Mouse (Mus musculus): ENCODE data around the gene Mrc1. TPM values are rescaled to one million over a fixed set of nuclear protein-coding genes. Genes with fewer than 3 reads are reported as not detected.
"Not testable (repeated sequence)": the region's sequence is repeated elsewhere in the genome, so short reads cannot be mapped to it uniquely, and the experiment has no call there.

Mrc1 gene
- polyA plus RNA-seq (2015; fragmentation: Nextera tagmentation; extraction: Ambion mirVana), result 4.1 and 6.8 TPM in 2 replicates

DNA sequence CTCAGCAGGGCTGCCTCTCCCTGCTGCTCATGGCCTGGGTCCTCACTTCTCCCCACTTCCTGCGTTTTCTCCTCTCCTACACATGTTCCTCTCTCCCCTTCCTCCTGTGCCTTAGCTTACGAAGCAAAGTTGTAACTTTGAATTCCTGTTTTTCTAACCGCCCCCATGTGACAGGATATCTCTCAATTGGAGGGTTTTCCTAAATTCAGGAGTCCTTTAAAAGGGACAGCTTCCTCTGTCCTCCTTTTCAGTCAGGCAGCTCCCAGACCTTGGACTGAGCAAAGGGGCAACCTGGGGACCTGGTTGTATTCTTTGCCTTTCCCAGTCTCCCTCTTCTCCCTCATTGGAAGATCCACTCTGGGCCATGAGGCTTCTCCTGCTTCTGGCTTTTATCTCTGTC lies at the start of gene Mrc1:
TSS of gene Mrc1 (plus strand) at position 244 of the 400 bp plus-strand sequence.
- no peaks in the 10 kb centered on the region for H3K27me3 ChIP-seq (replicated peaks; ENCODE audit: control insufficient read depth, insufficient read depth, low read length)
- no peaks in the 10 kb centered on the region for H3K9me3 ChIP-seq (ENCODE audit: control insufficient read depth, low read length)
- WGBS, result 77% methylated on average over 3 of the region's 3 CpGs
- no peaks in the 10 kb centered on the region for H3K36me3 ChIP-seq (ENCODE audit: control insufficient read depth, insufficient read depth)
- ATAC-seq, result no peak
- H3K9ac ChIP-seq (replicated peaks; ENCODE audit: low read depth, low read length), result no peak within 1 kb of the TSS
- 0 out of 2 replicates have a peak, but pooled peaks cover 2% of the 10 kb centered on the region for H3K4me1 ChIP-seq (replicated peaks; ENCODE audit: control insufficient read depth, insufficient read depth, low read length)
- H3K4me3 ChIP-seq (replicated peaks; ENCODE audit: low read length), result no peak within 1 kb of the TSS
- H3K4me2 ChIP-seq (ENCODE audit: low read length), result no peak within 1 kb of the TSS
- no peak within 1 kb of the TSS for H3K27ac ChIP-seq (ENCODE audit: low read length)

DNA sequence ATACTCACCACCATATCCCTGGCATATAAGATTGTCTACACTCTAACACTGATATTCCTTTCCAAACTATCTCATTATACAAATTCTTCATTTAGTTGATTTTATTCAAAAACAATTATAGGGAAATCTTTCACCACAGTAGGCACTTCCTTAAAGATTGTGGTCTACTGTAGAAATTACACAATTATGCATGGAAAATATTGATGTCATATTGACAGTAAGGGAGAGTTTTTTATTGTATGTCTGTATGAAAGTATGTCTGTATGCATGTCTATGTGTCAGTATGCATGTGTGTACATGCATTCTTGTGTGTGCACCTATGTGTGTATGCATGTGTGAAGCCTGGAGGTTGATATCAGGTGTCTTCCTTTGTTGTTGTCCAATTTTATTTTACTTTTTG lies 44.8 kb upstream of the Mrc1 start:
- no peaks in the 10 kb centered on the region for H3K36me3 ChIP-seq (ENCODE audit: control insufficient read depth, insufficient read depth)
- H3K27me3 ChIP-seq (replicated peaks; ENCODE audit: control insufficient read depth, insufficient read depth, low read length), result no peaks in the 10 kb centered on the region
- H3K27ac ChIP-seq (ENCODE audit: low read length), result no peak overlapping the region
- H3K4me3 ChIP-seq (replicated peaks; ENCODE audit: low read length), result no peak overlapping the region
- H3K9ac ChIP-seq (replicated peaks; ENCODE audit: low read depth, low read length), result no peak overlapping the region
- H3K9me3 ChIP-seq (ENCODE audit: control insufficient read depth, low read length), result no peaks in the 10 kb centered on the region
- ATAC-seq, result no peak
- no peaks in the 10 kb centered on the region for H3K4me1 ChIP-seq (replicated peaks; ENCODE audit: control insufficient read depth, insufficient read depth, low read length)
- no peak overlapping the region for H3K4me2 ChIP-seq (ENCODE audit: low read length)

DNA sequence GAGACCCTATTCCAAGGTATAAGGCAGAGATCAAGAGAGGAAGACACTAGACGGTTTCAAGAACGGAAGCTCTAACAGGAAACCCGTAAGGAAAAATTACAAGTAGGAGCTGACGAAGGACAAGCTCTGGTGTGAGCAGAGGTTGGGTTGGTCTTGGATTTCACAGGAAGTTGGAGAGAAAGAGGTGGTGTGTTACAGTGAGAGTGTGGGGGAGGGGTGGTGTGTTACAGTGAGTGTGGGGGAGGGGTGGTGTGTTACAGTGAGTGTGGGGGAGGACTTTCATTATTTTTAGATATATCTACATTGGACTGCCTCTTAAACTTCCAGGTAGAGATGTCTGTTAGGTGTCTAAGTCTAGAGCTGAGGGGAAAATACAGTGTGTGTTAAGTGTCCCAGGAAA lies 38.5 kb upstream of the Mrc1 start:
- H3K27ac ChIP-seq (ENCODE audit: low read length), result no peak overlapping the region
- no peak overlapping the region for H3K4me2 ChIP-seq (ENCODE audit: low read length)
- no peaks in the 10 kb centered on the region for H3K27me3 ChIP-seq (replicated peaks; ENCODE audit: control insufficient read depth, insufficient read depth, low read length)
- H3K4me3 ChIP-seq (replicated peaks; ENCODE audit: low read length), result no peak overlapping the region
- H3K9ac ChIP-seq (replicated peaks; ENCODE audit: low read depth, low read length), result no peak overlapping the region
- no peaks in the 10 kb centered on the region for H3K36me3 ChIP-seq (ENCODE audit: control insufficient read depth, insufficient read depth)
- ATAC-seq, result no peak
- H3K4me1 ChIP-seq (replicated peaks; ENCODE audit: control insufficient read depth, insufficient read depth, low read length), result no peaks in the 10 kb centered on the region
- 87% methylated on average over 4 of the region's 4 CpGs for WGBS
- no peaks in the 10 kb centered on the region for H3K9me3 ChIP-seq (ENCODE audit: control insufficient read depth, low read length)

DNA sequence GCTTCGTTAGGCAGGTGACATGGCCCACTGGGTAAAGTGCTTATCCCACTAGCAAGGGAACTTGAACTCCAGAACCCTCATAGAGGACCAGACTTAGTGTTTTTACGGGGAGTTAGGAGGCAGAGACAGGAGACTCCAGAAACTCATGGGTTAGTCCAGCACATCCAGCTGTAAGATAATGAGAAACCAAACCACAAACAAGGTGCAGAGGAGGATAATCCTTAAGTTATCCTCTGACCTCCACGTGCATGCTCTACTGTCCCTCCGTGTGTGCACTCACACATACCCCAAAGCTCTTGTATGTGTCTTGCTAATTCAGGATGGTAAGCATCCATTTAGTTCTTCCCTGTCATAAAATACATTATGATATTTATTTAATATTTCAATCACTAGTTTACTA lies 37.6 kb upstream of the Mrc1 start:
- no peaks in the 10 kb centered on the region for H3K9me3 ChIP-seq (ENCODE audit: control insufficient read depth, low read length)
- H3K4me1 ChIP-seq (replicated peaks; ENCODE audit: control insufficient read depth, insufficient read depth, low read length), result no peaks in the 10 kb centered on the region
- no peak overlapping the region for H3K27ac ChIP-seq (ENCODE audit: low read length)
- no peak overlapping the region for H3K4me3 ChIP-seq (replicated peaks; ENCODE audit: low read length)
- H3K27me3 ChIP-seq (replicated peaks; ENCODE audit: control insufficient read depth, insufficient read depth, low read length), result no peaks in the 10 kb centered on the region
- no peak overlapping the region for H3K9ac ChIP-seq (replicated peaks; ENCODE audit: low read depth, low read length)
- WGBS, result 87% methylated on average over 4 of the region's 4 CpGs
- H3K4me2 ChIP-seq (ENCODE audit: low read length), result no peak overlapping the region
- ATAC-seq, result no peak
- no peaks in the 10 kb centered on the region for H3K36me3 ChIP-seq (ENCODE audit: control insufficient read depth, insufficient read depth)

DNA sequence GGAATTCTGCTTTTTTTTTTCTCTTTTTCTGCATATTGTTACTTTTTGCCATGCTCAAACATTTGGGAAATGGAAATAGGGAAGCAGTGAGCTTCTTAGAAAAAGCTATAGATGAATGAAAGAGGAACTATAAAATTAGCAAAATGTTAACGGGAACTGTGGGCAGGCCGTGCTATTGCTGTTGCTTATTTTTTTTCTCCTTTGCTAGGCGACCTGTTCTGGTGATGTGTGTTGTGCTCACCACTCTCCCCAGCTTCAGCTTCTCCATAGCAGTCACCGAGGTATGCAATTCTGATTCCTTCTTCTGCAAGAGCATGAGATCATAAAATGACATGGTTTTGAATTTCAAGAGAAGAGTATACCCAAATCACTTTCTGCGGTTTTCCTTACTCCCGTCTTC lies 37.1 kb upstream of the Mrc1 start:
- H3K27me3 ChIP-seq (replicated peaks; ENCODE audit: control insufficient read depth, insufficient read depth, low read length), result no peaks in the 10 kb centered on the region
- ATAC-seq, result no peak
- H3K27ac ChIP-seq (ENCODE audit: low read length), result no peak overlapping the region
- H3K4me1 ChIP-seq (replicated peaks; ENCODE audit: control insufficient read depth, insufficient read depth, low read length), result no peaks in the 10 kb centered on the region
- no peak overlapping the region for H3K4me2 ChIP-seq (ENCODE audit: low read length)
- no peaks in the 10 kb centered on the region for H3K9me3 ChIP-seq (ENCODE audit: control insufficient read depth, low read length)
- WGBS, result 88% methylated on average over 6 of the region's 6 CpGs
- no peak overlapping the region for H3K4me3 ChIP-seq (replicated peaks; ENCODE audit: low read length)
- H3K9ac ChIP-seq (replicated peaks; ENCODE audit: low read depth, low read length), result no peak overlapping the region
- H3K36me3 ChIP-seq (ENCODE audit: control insufficient read depth, insufficient read depth), result no peaks in the 10 kb centered on the region

DNA sequence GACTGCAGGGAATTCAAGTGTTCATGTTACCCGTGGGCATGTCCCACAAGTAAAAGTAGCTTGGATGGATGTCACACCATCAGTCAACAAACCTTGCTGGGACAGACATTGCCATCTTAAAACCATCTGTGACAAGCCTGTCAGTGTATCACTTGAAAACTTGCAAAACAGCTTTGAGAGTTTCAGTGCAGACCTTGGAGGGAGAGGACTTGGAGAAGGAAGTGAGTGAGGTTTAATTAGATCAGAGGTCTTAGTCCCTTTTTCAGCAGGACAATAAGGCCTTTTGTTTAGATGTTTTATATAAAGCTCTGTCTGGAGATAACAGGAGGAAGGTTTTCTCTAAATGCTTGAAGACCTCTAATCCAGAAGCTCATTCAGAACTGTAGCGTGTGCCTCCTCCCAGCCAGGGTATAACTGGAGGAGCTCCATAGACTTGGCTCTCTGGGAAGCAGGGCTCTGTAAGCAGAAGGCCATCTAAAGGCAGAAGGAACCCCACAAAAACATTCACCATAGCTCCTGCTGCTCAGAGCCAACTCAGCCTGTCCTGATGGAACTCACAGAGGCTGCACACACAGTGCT lies 30.8 kb upstream of the Mrc1 start:
- H3K27ac ChIP-seq (ENCODE audit: low read length); H3K36me3 ChIP-seq (ENCODE audit: control insufficient read depth, insufficient read depth); H3K4me1 ChIP-seq (replicated peaks; ENCODE audit: control insufficient read depth, insufficient read depth, low read length); H3K4me3 ChIP-seq (replicated peaks; ENCODE audit: low read length); H3K4me2 ChIP-seq (ENCODE audit: low read length); H3K27me3 ChIP-seq (replicated peaks; ENCODE audit: control insufficient read depth, insufficient read depth, low read length); H3K9ac ChIP-seq (replicated peaks; ENCODE audit: low read depth, low read length); ATAC-seq; H3K9me3 ChIP-seq (ENCODE audit: control insufficient read depth, low read length): not testable (repeated sequence)
- no CpG with 5 or more reads among the region's 2 CpGs for WGBS

DNA sequence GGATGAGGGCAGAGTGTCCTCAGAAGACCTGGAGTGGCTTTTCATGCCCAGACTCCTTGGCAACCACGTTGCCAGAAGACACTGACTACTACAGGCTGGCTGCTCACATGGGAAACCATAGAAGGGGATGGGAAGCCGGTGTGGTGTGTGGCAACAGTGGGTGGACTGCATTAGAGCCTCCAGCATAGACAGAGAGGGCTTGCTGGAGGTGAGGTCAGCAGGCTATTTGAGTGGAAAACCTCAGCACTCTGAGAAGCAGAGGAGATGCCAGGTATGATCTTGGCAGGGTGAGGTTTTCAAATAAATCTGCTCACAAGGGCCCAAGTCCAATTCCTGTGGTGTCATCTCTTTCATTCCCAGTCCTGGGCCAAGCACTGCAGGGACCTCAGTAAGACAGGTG lies 29.6 kb upstream of the Mrc1 start:
- no peak for ATAC-seq

DNA sequence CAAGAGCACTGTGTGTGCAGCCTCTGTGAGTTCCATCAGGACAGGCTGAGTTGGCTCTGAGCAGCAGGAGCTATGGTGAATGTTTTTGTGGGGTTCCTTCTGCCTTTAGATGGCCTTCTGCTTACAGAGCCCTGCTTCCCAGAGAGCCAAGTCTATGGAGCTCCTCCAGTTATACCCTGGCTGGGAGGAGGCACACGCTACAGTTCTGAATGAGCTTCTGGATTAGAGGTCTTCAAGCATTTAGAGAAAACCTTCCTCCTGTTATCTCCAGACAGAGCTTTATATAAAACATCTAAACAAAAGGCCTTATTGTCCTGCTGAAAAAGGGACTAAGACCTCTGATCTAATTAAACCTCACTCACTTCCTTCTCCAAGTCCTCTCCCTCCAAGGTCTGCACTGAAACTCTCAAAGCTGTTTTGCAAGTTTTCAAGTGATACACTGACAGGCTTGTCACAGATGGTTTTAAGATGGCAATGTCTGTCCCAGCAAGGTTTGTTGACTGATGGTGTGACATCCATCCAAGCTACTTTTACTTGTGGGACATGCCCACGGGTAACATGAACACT lies 28.2 kb upstream of the Mrc1 start:
- H3K9me3 ChIP-seq (ENCODE audit: control insufficient read depth, low read length); H3K27ac ChIP-seq (ENCODE audit: low read length); ATAC-seq; H3K4me2 ChIP-seq (ENCODE audit: low read length); H3K4me3 ChIP-seq (replicated peaks; ENCODE audit: low read length); H3K27me3 ChIP-seq (replicated peaks; ENCODE audit: control insufficient read depth, insufficient read depth, low read length); H3K9ac ChIP-seq (replicated peaks; ENCODE audit: low read depth, low read length); H3K4me1 ChIP-seq (replicated peaks; ENCODE audit: control insufficient read depth, insufficient read depth, low read length); H3K36me3 ChIP-seq (ENCODE audit: control insufficient read depth, insufficient read depth): not testable (repeated sequence)
- no CpG with 5 or more reads among the region's 2 CpGs for WGBS

More for the DNA sequence above, 29.6 kb upstream of the Mrc1 start:
- WGBS, result 53% methylated on average over 2 of the region's 2 CpGs
- Histone ChIP-seq H3K9ac (replicated peaks; ENCODE audit: low read depth, low read length) (no peak overlapping the region), H3K27ac (ENCODE audit: low read length) (no peak overlapping the region), H3K4me3 (replicated peaks; ENCODE audit: low read length) (no peak overlapping the region), H3K9me3 (ENCODE audit: control insufficient read depth, low read length) (no peaks in the 10 kb centered on the region), H3K4me1 (replicated peaks; ENCODE audit: control insufficient read depth, insufficient read depth, low read length) (no peaks in the 10 kb centered on the region), H3K27me3 (replicated peaks; ENCODE audit: control insufficient read depth, insufficient read depth, low read length) (no peaks in the 10 kb centered on the region), H3K4me2 (ENCODE audit: low read length) (no peak overlapping the region), H3K36me3 (ENCODE audit: control insufficient read depth, insufficient read depth) (no peaks in the 10 kb centered on the region)

DNA sequence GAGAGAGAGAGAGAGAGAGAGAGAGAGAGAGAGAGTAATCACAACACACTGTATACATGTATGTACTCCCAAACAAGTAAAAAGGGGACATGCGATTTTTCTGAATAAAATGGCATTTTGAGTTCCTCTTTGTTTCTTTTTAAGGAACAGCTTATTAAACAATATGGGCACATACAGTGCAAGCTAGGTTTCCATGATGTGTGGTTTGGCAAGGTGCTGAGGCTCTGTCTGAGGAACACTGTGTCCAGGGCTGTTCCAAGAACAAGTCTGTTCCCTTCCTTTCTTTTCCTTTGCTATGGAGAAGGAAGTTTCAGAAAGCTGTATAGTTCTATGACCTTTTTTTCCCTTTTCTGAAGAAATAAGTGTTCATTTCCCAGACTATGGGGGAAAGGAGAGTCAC lies 24.9 kb upstream of the Mrc1 start:
- no peak for ATAC-seq
- Histone ChIP-seq H3K36me3 (ENCODE audit: control insufficient read depth, insufficient read depth) (no peaks in the 10 kb centered on the region), H3K9ac (replicated peaks; ENCODE audit: low read depth, low read length) (no peak overlapping the region), H3K4me3 (replicated peaks; ENCODE audit: low read length) (no peak overlapping the region), H3K27ac (ENCODE audit: low read length) (no peak overlapping the region), H3K9me3 (ENCODE audit: control insufficient read depth, low read length) (no peaks in the 10 kb centered on the region), H3K4me2 (ENCODE audit: low read length) (no peak overlapping the region), H3K4me1 (replicated peaks; ENCODE audit: control insufficient read depth, insufficient read depth, low read length) (no peaks in the 10 kb centered on the region), H3K27me3 (replicated peaks; ENCODE audit: control insufficient read depth, insufficient read depth, low read length) (no peaks in the 10 kb centered on the region)
- WGBS, result 83% methylated on average over 1 of the region's 1 CpGs

DNA sequence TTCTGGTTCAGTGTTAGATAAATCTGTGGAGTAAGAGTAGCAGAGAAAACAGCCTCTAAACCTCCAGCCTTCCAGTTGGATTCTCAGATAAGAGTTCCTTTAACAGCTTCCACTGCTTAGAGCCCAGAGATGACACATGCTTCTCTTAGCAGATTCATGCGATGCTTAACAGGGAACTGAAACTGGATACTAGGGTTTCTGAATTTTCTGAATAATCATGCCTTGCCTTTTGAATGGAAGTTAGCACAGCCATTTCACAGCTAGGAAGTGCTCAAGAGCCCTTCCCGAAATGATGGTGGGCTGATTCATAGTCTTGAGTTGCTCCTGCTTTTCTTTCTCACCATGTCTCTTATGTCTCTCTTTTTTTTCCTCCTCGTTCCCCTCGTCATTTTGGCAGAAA lies 22.4 kb upstream of the Mrc1 start:
- WGBS, result 76% methylated on average over 4 of the region's 4 CpGs
- Histone ChIP-seq H3K4me1 (replicated peaks; ENCODE audit: control insufficient read depth, insufficient read depth, low read length) (no peaks in the 10 kb centered on the region), H3K4me2 (ENCODE audit: low read length) (no peak overlapping the region), H3K36me3 (ENCODE audit: control insufficient read depth, insufficient read depth) (no peaks in the 10 kb centered on the region), H3K4me3 (replicated peaks; ENCODE audit: low read length) (no peak overlapping the region), H3K9ac (replicated peaks; ENCODE audit: low read depth, low read length) (no peak overlapping the region), H3K27ac (ENCODE audit: low read length) (no peak overlapping the region), H3K27me3 (replicated peaks; ENCODE audit: control insufficient read depth, insufficient read depth, low read length) (no peaks in the 10 kb centered on the region), H3K9me3 (ENCODE audit: control insufficient read depth, low read length) (no peaks in the 10 kb centered on the region)
- ATAC-seq, result no peak

Data from forebrain, embryonic 16.5 days (tissue).